Mouse (Mus musculus) olfactory bulb, adult 2 months (tissue): ENCODE data around the gene 1700092M07Rik. TPM values are rescaled to one million over a fixed set of nuclear protein-coding genes. Genes with fewer than 3 reads are reported as not detected.

Source experiments
- H3K27ac ChIP-seq: fragments of 200-500 bp; 2 replicates; pipeline ENCODE4 v1.5.1; 2012; ENCODE audit warnings: low read depth, low read length; ENCODE audit not compliant: insufficient read depth
- H3K4me1 ChIP-seq: fragments of 200-500 bp; 2 replicates; pipeline ENCODE4 v1.6.1; 2012; ENCODE audit warnings: low read length; ENCODE audit not compliant: control insufficient read depth, insufficient read depth
- H3K4me3 ChIP-seq: fragments of 200-500 bp; 2 replicates; pipeline ENCODE4 v1.5.1; 2012; ENCODE audit warnings: mild to moderate bottlenecking, low read depth, low read length, moderate library complexity; ENCODE audit not compliant: insufficient read depth
- CTCF ChIP-seq: fragments of 200-500 bp; IDR thresholded peaks from 2 replicates; pipeline ENCODE4 v1.5.1; 2012; ENCODE audit warnings: low read depth, mild to moderate bottlenecking, low read length, moderate library complexity; ENCODE audit not compliant: insufficient read depth
- POLR2A ChIP-seq: fragments of 200-500 bp; IDR thresholded peaks from 2 replicates; pipeline ENCODE4 v1.6.1; 2012; ENCODE audit warnings: mild to moderate bottlenecking, low read depth, low read length, moderate library complexity; ENCODE audit not compliant: insufficient read depth
- WGBS: fragments of 180-500 bp; shearing (Covaris S2); methylation state at CpG from one replicate; pipeline ENCODE4 v1.1.7; 2018; 5-methylcytosine and 5-hydroxymethylcytosine counted together
- polyA plus RNA-seq: library from polyadenylated mRNA; stranded (reverse); fragments of >200 nt; gene quantifications from 2 replicates; pipeline ENCODE4 v1.2.4, GENCODE M21; 2012; ENCODE audit warnings: low replicate concordance; ENCODE audit not compliant: missing spikeins, insufficient read depth, insufficient read length

Gene 1700092M07Rik
- polyA plus RNA-seq, 1 experiment, result not detected

DNA sequence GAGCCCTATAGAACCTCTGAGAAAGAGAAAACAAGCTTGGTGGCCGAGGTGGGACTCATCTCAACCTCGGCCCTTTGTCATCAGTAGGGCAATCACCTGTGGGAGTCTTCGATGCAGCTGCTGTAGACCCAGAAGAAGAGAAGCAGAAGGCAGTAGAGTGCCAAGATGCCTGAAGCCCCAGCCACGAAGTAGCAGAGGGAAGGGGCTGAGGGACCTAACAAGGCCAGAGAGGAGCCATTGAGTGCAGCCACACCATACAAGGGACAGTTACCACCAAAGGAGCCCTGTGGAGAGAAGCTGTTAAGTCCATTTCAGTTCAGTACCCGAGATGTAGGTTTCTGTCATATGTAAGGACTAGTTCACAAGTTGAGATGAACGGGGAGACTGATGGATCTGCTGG lies 32.9 kb downstream of the 1700092M07Rik start:
- Histone ChIP-seq H3K4me3 (no peak overlapping the region), H3K4me1 (peaks cover 16% of the 10 kb centered on the region), H3K27ac (no peak overlapping the region)
- TF ChIP-seq CTCF (no peak), POLR2A (no peak)
- WGBS, result 60% methylated on average over 6 of the region's 6 CpGs

DNA sequence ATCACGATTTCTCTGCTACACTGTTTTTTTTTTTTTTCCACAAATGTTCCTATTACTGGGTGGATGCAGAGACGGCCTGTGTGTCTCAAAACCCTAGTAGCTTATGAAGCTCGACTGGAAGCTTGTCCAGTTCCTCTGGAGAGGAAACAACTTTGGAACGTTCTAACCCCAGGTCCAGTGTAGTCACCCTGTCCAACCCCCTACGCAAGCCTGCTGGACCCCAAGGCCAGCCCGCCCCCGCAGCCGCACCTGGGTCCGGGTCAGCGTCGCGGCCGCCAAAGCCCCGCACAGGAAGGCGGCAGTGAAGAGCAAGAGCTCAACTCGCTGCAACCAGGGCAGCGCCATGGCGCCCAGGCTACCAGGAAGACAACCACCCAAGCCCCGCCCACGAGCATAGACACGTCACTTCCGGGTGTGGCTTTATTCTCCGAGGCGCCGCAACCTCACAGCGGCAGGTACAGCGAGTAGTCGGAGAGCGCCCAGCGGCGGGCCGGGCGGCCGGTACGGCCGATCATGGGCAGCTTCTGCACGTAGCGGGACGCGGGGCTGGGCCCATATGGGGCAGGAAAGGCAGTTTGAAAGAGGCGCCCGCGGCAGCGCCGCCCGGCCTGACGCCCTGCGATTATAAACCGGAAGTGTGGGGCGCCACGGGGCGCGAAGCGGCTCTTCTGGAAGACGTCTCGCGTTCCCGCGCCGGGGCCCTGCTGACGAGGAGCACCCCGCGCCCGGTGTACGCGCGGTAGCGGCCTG lies 33.7 kb downstream of the 1700092M07Rik start, which contains the start of gene Tmem179b:
Gene Tmem179b, minus strand, starts transcription at position 382 of the 750 bp plus-strand sequence.
- peak; percentile 95 for TF ChIP-seq POLR2A
- TF ChIP-seq CTCF, result no peak
- Histone ChIP-seq H3K27ac (peak within 1 kb of the TSS; percentile 88), H3K4me1 (peaks cover 16% of the 10 kb centered on the region), H3K4me3 (peak within 1 kb of the TSS; percentile 91)
- under 1% methylated on average over 68 of the region's 68 CpGs for WGBS

DNA sequence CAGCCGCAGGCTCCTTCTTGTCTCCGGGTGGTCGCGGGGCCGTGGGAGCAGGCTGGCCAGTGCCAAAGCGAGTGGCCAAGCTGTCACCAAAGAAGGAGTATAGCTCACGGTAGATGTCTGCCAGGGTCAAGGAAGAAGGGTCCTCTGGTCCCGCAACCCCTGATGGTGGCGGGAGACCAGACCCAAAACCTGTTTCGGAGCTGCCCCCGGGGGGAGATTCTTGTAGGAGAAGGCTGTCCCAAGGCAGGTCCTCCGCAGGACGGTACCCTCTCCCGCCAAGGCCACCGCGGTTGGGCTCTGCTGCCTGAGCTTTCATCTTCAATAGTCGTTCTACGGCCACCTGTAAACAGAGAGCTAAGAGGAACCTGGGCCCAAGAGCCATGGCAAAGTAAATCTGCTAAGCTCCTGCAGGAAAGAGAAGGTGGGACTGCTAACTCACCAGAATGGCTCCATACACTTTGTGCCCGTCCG lies 34.5 kb downstream of the 1700092M07Rik start:
- TF ChIP-seq CTCF, result no peak
- no peak for TF ChIP-seq POLR2A
- peak overlapping the region; percentile 88 for H3K27ac ChIP-seq
- 3% methylated on average over 20 of the region's 20 CpGs for WGBS
- H3K4me3 ChIP-seq, result peak overlapping the region; percentile 91
- peaks cover 16% of the 10 kb centered on the region for H3K4me1 ChIP-seq

DNA sequence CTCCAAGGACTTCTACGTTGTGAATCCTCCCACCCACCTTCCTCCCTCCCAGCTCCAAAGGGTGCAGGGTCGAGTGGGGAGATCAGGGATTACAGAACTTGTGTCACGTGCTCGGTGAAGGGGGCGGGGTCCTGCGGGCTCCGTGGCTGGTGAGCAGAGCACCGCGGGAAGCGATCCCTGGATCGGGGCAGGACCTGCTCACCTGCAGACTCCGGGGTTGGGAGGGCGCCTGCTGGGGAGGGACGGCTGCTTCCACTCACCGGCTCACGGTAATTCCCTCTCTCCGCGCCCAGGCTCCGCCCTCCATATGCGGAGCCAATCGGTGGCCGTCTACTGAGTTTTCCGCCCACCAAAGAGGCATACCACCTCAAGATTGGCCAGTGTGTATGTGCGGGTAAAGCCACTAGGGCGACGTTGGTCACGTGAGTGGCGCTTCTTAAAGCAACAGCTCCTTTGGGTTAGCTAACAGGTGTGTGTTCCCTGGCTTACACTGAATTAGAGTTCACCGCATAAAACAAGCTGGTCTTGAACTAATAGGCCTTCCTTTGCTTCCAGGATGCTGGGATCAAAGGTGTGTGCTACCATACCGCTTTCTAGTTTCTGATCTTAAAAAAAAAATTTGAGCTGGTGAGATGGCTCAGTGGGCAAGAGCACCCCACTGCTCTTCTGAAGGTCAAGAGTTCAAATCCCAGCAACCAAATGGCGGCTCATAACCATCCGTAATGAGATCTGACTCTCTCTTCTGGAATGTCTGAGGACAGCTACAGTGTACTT lies 45.7 kb downstream of the 1700092M07Rik start, which contains the start of gene Taf6l:
Gene Taf6l, minus strand, starts transcription at position 410 of the 774 bp plus-strand sequence.
- Histone ChIP-seq H3K4me3 (peak within 1 kb of the TSS; percentile 80), H3K27ac (no peak within 1 kb of the TSS), H3K4me1 (no peaks in the 10 kb centered on the region)
- under 1% methylated on average over 32 of the region's 32 CpGs for WGBS
- TF ChIP-seq POLR2A (no peak), CTCF (no peak)

DNA sequence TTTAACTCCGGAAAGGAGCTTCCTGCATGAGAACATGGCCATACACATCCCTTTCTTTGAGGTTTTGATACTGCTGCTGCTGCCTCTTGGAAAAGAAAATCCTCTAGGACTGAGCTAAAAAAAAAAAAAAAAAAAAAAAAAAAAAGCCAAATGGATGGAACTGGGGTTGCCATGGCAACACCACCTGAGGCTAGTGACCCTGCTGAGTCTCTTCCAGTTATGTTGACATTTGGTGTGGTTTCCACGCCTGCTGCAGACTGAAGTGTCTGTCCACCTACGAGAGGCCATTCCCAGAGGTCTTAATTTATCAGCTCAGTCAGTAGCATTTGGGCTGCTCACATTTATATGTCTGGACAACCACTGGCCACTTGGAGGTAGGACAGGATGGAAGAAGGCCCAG lies 48.0 kb downstream of the 1700092M07Rik start:
- Histone ChIP-seq H3K4me3 (no peak overlapping the region), H3K27ac (no peak overlapping the region), H3K4me1 (no peaks in the 10 kb centered on the region)
- no peak for TF ChIP-seq POLR2A
- no peak for TF ChIP-seq CTCF
- 33% methylated on average over 3 of the region's 3 CpGs for WGBS

DNA sequence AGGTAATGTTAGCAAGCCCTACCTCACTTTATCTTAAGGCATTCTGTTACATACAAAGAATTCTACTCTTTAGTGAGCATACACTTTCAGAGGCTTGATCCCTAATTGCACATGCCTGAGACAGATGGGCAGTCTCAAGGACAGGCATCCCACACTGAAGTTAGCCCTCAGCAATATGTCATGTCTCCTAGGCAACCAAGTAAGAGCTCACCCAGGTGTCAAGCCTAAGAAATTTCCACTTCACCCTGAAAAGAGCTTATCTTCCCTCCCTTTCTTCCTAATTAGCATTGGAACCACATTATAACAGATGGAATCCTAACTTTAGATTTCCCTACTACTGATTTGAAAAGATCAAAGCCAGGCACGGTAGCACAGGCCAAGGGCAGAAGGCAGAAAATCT lies 48.7 kb downstream of the 1700092M07Rik start:
- no peak overlapping the region for H3K4me3 ChIP-seq
- no peak for TF ChIP-seq CTCF
- no peak for TF ChIP-seq POLR2A
- 38% methylated on average over 1 of the region's 1 CpGs for whole genome bisulfite sequencing
- H3K27ac ChIP-seq, result no peak overlapping the region
- H3K4me1 ChIP-seq, result no peaks in the 10 kb centered on the region

DNA sequence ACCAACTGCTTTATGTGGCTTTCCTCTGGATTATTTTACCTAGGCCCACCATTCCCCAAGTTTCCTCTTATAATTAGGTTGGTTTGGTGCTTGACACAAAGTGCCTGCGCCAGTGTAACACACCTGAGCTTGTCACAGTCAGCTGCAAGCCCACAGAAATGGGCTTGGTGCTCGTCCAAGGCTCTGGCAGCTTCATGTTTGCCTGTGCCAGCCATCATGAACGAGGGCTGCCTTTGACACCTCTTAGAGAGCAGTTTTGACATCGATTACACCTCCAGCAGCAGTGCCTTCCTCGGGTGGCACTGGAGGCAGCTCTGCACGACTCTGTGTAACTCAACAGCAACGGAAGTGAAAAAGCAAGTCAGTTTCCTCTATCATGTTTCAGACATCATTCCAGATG lies 49.7 kb downstream of the 1700092M07Rik start:
- no peak for TF ChIP-seq CTCF
- no peak for TF ChIP-seq POLR2A
- no peaks in the 10 kb centered on the region for H3K4me1 ChIP-seq
- 73% methylated on average over 7 of the region's 7 CpGs for WGBS
- H3K4me3 ChIP-seq, result no peak overlapping the region
- H3K27ac ChIP-seq, result no peak overlapping the region

Other genes starting within 250 kb of the 1700092M07Rik start
- gene Slc22a8, start 149.5 kb upstream of the 1700092M07Rik start, polyA plus RNA-seq, result not detected in 2 replicates
- not detected in 2 replicates for gene Slc22a6, start 122.7 kb upstream of the 1700092M07Rik start, polyA plus RNA-seq
- not detected in 2 replicates for gene Chrm1, start 76.9 kb upstream of the 1700092M07Rik start, polyA plus RNA-seq
- not detected in 2 replicates for gene Slc3a2, start 17.3 kb upstream of the 1700092M07Rik start, polyA plus RNA-seq
- gene Wdr74, start 4.9 kb upstream of the 1700092M07Rik start, polyA plus RNA-seq, result not detected in 2 replicates
- gene Stx5a, start 695 bp downstream of the 1700092M07Rik start, polyA plus RNA-seq, result 609 TPM in 1 of 2 replicates, not detected in the other
- gene Nxf1, start 16.4 kb downstream of the 1700092M07Rik start, polyA plus RNA-seq, result not detected in 2 replicates
- not detected in 2 replicates for gene Tmem223, start 30.3 kb downstream of the 1700092M07Rik start, polyA plus RNA-seq
- not detected in 2 replicates for gene Tmem179b, start 33.7 kb downstream of the 1700092M07Rik start, polyA plus RNA-seq
- not detected in 2 replicates for gene Taf6l, start 45.7 kb downstream of the 1700092M07Rik start, polyA plus RNA-seq
- gene Polr2g, start 57.9 kb downstream of the 1700092M07Rik start, polyA plus RNA-seq, result not detected in 2 replicates
- gene Zbtb3, start 61.8 kb downstream of the 1700092M07Rik start, polyA plus RNA-seq, result not detected in 2 replicates
- not detected in 2 replicates for gene Ttc9c, start 78.6 kb downstream of the 1700092M07Rik start, polyA plus RNA-seq
- 134 and 194 TPM in 2 replicates for gene Hnrnpul2, start 79.3 kb downstream of the 1700092M07Rik start, polyA plus RNA-seq
- gene AC129217.1, start 89.1 kb downstream of the 1700092M07Rik start, polyA plus RNA-seq, result not detected in 2 replicates
- gene Bscl2, start 96.7 kb downstream of the 1700092M07Rik start, polyA plus RNA-seq, result not detected in 2 replicates
- not detected in 2 replicates for gene Gng3, start 98.5 kb downstream of the 1700092M07Rik start, polyA plus RNA-seq
- not detected in 2 replicates for gene Lrrn4cl, start 110.0 kb downstream of the 1700092M07Rik start, polyA plus RNA-seq
- 403 TPM in 1 of 2 replicates, not detected in the other for gene Ubxn1, start 130.8 kb downstream of the 1700092M07Rik start, polyA plus RNA-seq
- gene Uqcc3, start 140.2 kb downstream of the 1700092M07Rik start, polyA plus RNA-seq, result not detected in 2 replicates
- not detected in 2 replicates for gene Lbhd1, start 143.0 kb downstream of the 1700092M07Rik start, polyA plus RNA-seq
- gene Gm49403, start 143.2 kb downstream of the 1700092M07Rik start, polyA plus RNA-seq, result not detected in 2 replicates
- gene 1810009A15Rik, start 148.1 kb downstream of the 1700092M07Rik start, polyA plus RNA-seq, result not detected in 2 replicates
- gene Gm49416, start 148.2 kb downstream of the 1700092M07Rik start, polyA plus RNA-seq, result not detected in 2 replicates
- gene Ints5, start 152.3 kb downstream of the 1700092M07Rik start, polyA plus RNA-seq, result not detected in 2 replicates
- gene Ganab, start 157.4 kb downstream of the 1700092M07Rik start, polyA plus RNA-seq, result not detected in 2 replicates
- gene B3gat3, start 179.7 kb downstream of the 1700092M07Rik start, polyA plus RNA-seq, result not detected in 2 replicates
- not detected in 2 replicates for gene Rom1, start 188.6 kb downstream of the 1700092M07Rik start, polyA plus RNA-seq
- not detected in 2 replicates for gene Eml3, start 188.8 kb downstream of the 1700092M07Rik start, polyA plus RNA-seq
- not detected in 2 replicates for gene Mta2, start 201.2 kb downstream of the 1700092M07Rik start, polyA plus RNA-seq
- not detected in 2 replicates for gene Tut1, start 213.1 kb downstream of the 1700092M07Rik start, polyA plus RNA-seq
- 678 TPM in 1 of 2 replicates, not detected in the other for gene Eef1g, start 226.3 kb downstream of the 1700092M07Rik start, polyA plus RNA-seq
- not detected in 2 replicates for gene Ahnak, start 248.6 kb downstream of the 1700092M07Rik start, polyA plus RNA-seq